Mouse (Mus musculus) ovary, adult 18-20 months (tissue): ENCODE data around the gene Olfr635.
"Not testable (repeated sequence)": the region's sequence is repeated elsewhere in the genome, so short reads cannot be mapped to it uniquely, and the experiment has no call there.

Experiments
- DNase-seq: peaks from one replicate; pipeline ENCODE4 v3.0.0; 2022; ENCODE audit warnings: low spot score, mixed read lengths

Olfr635 gene

DNA sequence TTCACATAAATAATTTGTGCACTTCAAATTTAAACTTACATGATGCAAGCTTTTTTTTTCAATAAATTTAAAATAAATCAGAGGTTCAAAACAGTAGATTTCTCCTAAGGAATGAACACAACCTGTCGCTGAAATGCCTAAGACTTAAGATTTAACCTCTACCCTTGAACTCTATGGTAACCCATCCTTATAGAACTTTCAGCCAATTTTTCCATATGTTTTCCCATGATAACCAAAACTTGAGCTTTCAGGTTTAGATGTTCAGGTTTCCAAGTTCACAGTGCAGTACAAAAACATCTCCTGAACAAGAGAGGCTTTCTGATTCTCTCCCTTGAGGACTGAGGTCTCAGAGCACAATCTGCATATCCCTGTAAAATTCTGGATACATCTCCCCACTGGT, at the start of gene Olfr635:
Olfr635 (plus strand) TSS at position 301 of the 400 bp plus-strand sequence.
- DNase-seq = no peak

DNA sequence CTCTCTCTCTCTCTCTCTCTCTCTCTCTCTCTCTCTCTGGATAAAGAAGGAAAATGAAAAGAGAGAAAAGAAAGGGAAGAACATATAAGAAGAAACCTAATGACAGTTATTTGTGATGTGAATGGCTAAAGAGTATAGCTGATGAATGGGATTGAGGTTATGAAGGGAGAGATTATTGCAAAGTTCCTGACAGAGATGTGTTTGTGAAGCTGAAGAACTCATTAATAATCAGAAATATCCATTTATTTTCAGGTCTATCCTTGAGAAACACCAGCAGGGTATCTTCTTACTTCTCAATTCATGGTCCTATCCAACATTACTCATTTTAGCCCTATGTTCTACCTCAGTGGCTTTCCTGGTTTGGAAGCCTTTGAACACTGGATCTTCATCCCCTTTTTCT, 42.4 kb upstream of the Olfr635 start, which contains the start of gene Olfr631:
Olfr631 (plus strand) TSS at position 301 of the 400 bp plus-strand sequence.
- no peak for DNase-seq

DNA sequence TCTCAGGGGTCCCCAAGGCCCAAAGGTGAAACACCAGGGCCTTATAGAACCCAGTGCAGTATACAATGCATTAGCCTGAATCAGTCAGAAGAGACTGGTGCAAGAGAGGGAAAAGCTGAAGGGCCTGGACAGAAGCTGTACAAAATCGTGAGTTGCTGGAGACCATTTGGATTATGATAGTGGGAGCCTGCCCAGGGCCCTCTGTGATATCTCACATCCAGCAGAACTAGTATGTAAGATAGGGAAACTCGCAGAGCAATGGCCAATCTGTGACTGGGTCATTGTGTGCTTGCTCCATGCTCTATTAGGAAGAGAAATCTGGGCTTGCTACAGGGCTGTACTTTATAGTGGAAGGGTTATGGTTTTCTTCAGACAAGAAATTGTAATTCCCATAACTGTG, 36.7 kb upstream of the Olfr635 start, which contains the start of gene Olfr632:
Olfr632 (plus strand) TSS at position 84 of the 400 bp plus-strand sequence.
- no peak for DNase-seq

DNA sequence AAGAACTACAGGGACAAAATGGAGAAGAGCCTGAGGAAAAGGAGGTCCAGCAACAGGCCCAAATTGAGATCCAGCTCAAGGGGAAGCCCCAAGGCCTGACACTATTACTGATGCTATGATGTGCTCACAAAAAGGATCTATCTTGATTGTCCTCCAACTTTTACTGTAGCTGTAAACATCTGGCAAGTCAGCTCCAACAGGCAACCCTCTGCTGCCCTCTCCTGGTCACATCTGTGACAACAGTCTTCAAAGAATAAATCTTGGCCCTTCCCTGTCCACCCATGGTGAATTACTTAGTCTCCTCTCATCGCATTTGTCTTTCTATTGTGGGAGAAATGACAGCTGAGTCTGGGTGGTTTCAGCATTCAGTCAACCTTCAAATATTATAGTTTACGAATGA, 28.2 kb upstream of the Olfr635 start:
- no peak for DNase-seq

DNA sequence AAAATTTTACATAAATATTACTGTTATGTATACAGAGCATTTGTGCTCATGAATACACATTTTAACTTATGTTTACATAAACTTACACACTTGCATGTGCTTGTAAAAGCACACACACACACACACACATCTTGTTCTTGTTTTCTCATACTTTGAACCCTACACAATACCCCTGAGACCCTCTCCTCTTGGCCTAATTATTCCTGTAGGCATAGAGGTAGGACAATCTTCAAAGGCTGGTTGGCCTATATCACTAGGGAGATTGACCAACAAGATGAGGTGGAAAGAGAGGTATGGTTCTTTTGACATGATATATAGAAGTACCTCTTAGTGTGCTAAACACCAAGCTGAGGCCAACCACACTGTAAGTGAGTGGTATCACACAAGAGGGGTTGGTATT, 26.8 kb upstream of the Olfr635 start, which contains the start of gene Olfr633:
Olfr633 (plus strand) TSS at position 301 of the 400 bp plus-strand sequence.
- no peak for DNase-seq

DNA sequence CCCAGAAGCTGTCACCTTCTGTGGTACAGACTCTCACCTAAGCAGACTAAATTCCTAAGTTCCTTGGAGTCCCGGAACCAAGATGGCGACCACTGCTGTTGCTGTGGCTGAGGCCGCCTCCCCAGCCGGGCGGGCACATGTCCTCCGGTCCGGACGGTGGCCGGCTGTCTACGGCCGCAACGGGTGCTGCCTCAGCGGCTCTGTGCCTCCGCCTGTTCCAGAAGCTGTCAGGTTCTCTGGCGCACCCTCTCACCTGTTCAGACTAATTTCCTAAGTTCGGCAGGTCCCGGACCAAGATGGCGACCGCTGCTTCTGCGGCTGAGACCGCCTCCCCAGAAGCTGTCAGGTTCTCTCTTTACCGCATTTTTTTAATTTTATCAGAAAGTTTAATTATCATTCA, 4.1 kb upstream of the Olfr635 start:
- DNase-seq = not testable (repeated sequence)

DNA sequence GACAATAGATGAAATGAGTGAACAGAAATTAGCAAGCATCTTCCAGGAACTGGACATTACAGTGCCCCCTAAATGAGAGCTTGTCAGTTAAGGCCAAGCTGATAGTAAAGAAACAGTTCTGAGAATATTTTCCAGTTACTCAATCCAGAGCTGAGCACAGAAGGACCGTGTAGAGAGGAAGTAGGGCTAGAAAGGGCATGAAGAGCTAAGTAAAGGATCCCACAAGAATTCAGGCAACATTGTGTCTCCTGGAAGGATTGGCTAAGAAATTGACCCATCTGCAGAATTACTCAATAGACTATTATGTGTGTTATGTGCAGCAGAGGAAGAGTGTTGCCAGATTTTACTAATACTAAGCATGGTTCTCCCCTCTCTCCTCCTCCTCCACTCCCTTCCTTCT, 830 bp downstream of the Olfr635 start:
- no peak for DNase-seq

DNA sequence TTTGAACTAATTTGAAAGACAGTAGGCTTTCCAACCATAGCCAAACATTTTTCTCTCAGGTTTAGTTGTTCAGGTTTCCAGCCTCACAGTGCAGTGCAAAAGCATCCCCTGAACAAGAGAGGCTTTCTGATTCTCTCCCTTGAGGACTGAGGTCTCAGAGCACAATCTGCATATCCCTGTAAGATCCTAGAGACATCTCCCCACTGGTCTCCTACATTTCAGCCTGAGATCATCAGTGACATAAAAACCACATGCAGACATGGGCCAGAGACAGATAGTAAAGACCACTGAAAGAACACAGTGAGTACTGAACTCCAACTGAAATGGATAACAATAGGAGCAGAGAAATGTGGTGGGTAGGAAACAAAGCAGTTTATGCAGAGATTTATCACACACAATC, 27.5 kb downstream of the Olfr635 start, which contains the start of gene Olfr638:
Olfr638 (plus strand) TSS at position 301 of the 400 bp plus-strand sequence.
- DNase-seq = no peak

DNA sequence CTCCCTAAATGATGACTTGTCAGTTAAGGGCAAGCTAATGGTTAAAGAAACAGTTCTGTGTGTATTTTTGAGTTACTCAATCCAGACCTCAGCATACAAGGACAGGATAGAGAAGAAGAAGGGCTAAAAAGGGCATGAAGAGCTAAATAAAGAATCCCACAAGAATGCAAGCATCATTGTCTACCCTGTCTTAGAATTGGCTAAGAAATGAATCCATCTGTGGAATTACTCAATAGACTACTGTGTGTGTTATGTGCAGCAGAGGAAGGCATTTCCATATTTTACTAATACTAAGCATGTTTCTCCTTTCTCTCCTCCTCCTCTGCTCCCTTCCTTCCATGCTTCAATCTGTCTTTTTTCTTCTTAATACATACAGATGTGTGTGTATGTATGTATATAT, 28.2 kb downstream of the Olfr635 start:
- DNase-seq = no peak

DNA sequence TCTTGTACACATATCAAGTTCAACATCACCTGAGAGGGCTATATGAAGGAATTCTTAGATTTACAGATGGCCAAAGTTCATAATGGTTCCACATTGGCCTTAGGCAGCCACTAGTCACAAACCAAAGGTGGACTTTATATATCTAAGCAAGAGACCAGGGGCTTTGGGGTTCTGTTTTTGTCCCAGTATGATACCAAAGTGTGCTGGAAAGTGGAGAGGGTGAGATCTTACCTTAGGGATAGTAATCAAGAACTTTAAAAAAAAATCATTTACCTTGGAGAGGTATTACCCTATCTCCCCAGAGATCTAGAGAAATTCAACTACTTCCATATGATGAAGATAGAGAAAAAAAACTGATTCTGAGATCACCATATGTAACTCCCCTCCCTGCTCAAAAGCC, 46.3 kb downstream of the Olfr635 start, which contains the start of gene Olfr639:
Olfr639 (minus strand) TSS at position 101 of the 400 bp plus-strand sequence.
- no peak for DNase-seq

DNA sequence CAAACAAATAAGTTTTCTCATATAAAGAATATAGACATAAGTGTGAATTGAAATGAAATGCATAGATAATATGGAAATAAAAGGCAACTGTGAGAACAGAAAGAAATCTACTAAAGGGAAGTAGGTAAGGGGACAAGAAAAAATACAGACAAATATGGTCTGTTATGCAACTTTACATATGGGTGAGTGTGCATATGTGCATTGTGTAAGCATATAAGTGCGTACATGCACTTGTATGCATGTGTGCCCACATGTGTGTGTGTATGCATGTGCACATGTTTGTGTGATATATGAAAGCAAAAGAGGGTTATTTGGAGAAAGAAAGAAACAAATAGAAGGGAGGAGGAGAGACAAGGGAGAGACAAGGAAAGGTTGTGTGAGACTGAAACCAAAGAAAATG, 48.0 kb downstream of the Olfr635 start:
- no peak for DNase-seq

DNA sequence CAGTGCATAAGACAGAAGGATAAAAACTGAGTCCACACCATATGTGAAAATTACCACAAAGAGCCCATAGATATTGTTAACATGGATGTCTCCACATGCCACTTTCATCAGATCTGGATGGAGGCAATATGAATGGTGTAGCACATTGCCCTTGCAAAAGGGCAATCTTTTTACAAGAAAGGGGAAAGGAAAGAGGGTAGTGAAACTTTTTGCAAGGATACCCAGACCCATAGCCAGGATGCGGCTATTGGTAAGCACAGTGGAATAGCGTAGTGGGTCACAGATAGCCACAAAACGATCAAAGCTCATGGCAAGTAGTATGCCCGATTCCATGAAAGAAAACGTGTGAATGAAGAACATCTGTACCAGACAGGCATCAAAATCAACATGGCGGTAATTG, 50.7 kb downstream of the Olfr635 start:
- DNase-seq = no peak

DNA sequence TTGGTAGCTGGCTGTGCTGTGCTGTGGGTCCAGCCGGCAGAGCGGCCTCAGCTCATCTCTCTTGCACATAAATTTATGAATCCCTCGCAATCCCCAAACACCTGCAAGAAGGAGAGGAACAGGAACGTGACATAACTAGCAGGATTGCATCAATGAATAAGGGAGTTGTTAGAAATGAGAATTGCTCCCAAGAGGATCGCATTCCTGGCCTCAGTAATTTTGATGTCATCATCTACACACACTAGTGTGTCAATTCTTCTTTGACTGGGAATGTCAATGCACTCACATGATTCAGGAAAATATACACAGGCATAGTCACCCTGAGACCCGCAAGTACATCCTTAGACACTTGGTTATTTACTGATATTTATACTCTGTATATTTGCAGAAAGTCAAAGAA, 54.5 kb downstream of the Olfr635 start, which contains the start of gene Olfr640:
Olfr640 (minus strand) TSS at position 101 of the 400 bp plus-strand sequence.
- DNase-seq = no peak

DNA sequence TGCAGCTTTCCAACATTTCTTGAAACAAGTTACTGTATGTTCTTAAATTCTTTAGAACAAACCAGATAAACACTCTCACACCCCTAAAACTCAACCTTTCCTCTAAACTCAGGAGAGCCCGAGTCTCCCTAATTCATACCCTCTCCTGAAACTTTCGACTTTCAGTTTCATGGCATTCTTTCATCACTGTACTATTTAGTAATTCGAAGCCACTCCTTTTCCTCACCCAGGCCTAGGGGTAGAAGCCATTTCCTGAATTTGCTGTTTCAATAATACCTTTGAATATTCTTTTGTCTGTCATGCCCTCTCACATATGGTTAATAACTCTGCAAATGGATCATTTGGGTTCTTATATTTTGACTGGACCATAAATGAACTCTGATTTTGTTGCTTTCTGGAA, 56.0 kb downstream of the Olfr635 start:
- DNase-seq = no peak

DNA sequence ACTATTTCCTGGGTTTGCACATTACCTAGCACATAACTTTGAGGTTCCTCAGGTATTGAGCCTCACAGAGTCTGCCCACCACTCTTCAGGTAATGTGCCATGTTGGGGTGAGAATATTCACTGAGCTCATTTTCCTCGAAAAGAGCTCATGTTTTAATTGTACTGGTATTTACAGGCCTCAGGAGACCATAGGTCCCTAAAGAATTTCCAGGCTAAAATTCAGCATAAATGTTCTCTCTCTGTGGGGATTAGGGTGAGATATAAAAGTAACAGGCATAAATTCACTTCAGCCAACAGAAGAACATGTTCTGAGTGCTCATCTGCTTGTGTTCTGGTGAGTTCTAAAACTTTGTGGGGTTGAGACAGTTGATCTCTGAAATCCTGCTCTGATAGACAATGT, 64.2 kb downstream of the Olfr635 start, which contains the start of gene Olfr641:
Olfr641 (plus strand) TSS at position 301 of the 400 bp plus-strand sequence.
- DNase-seq = no peak
